Mouse (Mus musculus): ENCODE measurements around the gene Fam20a.

DNA sequence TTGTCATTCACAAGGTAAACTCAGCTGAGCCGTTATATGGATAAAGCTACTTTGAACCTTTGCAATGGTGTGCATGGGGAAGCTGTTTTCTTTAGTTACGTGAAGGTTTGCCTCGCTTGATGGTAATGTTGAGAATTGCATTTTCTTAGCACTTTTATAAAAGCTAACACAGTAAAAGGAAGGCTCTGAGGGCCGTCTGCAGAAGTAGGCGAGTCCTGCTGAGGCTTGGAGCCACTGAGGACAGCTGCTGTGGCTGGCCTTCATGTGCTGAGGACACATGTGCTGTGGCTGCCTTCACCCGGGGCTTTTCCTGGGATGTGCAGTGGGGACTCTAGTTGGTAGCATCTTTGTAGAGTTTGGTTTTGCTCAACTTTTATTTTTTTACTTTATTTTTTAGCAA, 56.7 kb downstream of the Fam20a start:
- TF ChIP-seq CTCF (IDR thresholded peaks at IDR 0.05; ENCODE audit: control insufficient read depth, insufficient read depth, insufficient read length) (no peak), MAX (IDR thresholded peaks at IDR 0.05) (no peak), MYOG (IDR thresholded peaks at IDR 0.05; ENCODE audit: control insufficient read depth, extremely low read depth, insufficient read length) (no peak), CEBPB (IDR thresholded peaks at IDR 0.05; ENCODE audit: low read depth) (no peak)

Measured in C2C12 (cell line).